Mouse (Mus musculus) small intestine, adult 2 months (tissue): ENCODE data around the gene R3hdml.

ENCODE experiments used
- CTCF ChIP-seq: fragments of 200-500 bp; IDR thresholded peaks from 2 replicates; pipeline ENCODE4 v1.5.1; 2012; ENCODE audit warnings: low read depth, mild to moderate bottlenecking, control low read depth, inconsistent platforms, low read length, moderate library complexity, mixed read lengths; ENCODE audit not compliant: insufficient replicate concordance, insufficient read length; ENCODE audit errors: extremely low read depth
- POLR2A ChIP-seq: fragments of 200-500 bp; IDR thresholded peaks from 2 replicates; pipeline ENCODE4 v1.6.1; 2012; ENCODE audit warnings: low read depth, mild to moderate bottlenecking, control low read depth, inconsistent platforms, low read length, moderate library complexity

GRCm38 (mm10) chr2:163489725-163490291, 2.3 kb upstream of the R3hdml start:
- TF ChIP-seq POLR2A (no peak), CTCF (no peak)
